Mouse (Mus musculus): Measurements from ENCODE around the gene Gm11060.

- TF ChIP-seq POLR2A (IDR thresholded peaks at IDR 0.05; ENCODE audit: borderline replicate concordance, low read depth, low read length) (no peak), CTCF (IDR thresholded peaks at IDR 0.05; ENCODE audit: low read depth, low read length) (no peak)
These were observed 7.6 kb downstream of the Gm11060 start for GRCm38 (mm10) chr2:105099410-105099809.

Data from bone marrow macrophage, adult 2 months (primary cell).